Mouse (Mus musculus) liver, adult 2 months (tissue): ENCODE results near the gene Drd4. TPM values are rescaled to one million over a fixed set of nuclear protein-coding genes. Genes with fewer than 3 reads are reported as not detected.

Source experiments
- DNase-seq: peaks from one replicate; pipeline ENCODE4 v3.0.0-alpha.2; 2011; ENCODE audit warnings: low read depth, low spot score; ENCODE audit errors: extremely low read depth
- H3K27ac ChIP-seq: fragments of 200-500 bp; replicated peaks from 2 replicates; pipeline ENCODE4 v1.5.1; 2012; ENCODE audit warnings: low read depth, mild to moderate bottlenecking, control low read depth, inconsistent platforms, low read length; ENCODE audit not compliant: insufficient read depth
- H3K27me3 ChIP-seq: fragments of 200-500 bp; 2 replicates; pipeline ENCODE4 v1.6.1; 2012; ENCODE audit warnings: mild to moderate bottlenecking, moderate library complexity, low read length, inconsistent platforms; ENCODE audit not compliant: control insufficient read depth, insufficient read depth
- H3K36me3 ChIP-seq: fragments of 200-500 bp; 2 replicates; pipeline ENCODE4 v1.6.1; 2012; ENCODE audit warnings: low read length, inconsistent platforms; ENCODE audit not compliant: control insufficient read depth, insufficient read depth
- H3K4me1 ChIP-seq: fragments of 200-500 bp; 2 replicates; pipeline ENCODE4 v1.6.1; 2011; ENCODE audit warnings: low read length; ENCODE audit not compliant: control insufficient read depth, insufficient read depth
- H3K4me3 ChIP-seq: fragments of 200-500 bp; 2 replicates; pipeline ENCODE4 v1.5.1; 2011; ENCODE audit warnings: low read depth, mild to moderate bottlenecking, control low read depth, low read length, moderate library complexity; ENCODE audit not compliant: insufficient read depth
- H3K79me2 ChIP-seq: fragments of 200-500 bp; 2 replicates; pipeline ENCODE4 v1.6.1; 2012; ENCODE audit warnings: inconsistent platforms, mild to moderate bottlenecking, low read length, moderate library complexity; ENCODE audit not compliant: control insufficient read depth, insufficient read depth
- H3K9ac ChIP-seq: fragments of 200-500 bp; 2 replicates; pipeline ENCODE4 v1.6.1; 2012; ENCODE audit warnings: low read depth, mild to moderate bottlenecking, control low read depth, inconsistent platforms, low read length
- CTCF ChIP-seq: fragments of 200-500 bp; IDR thresholded peaks from 2 replicates; pipeline ENCODE4 v1.5.1; 2011; ENCODE audit warnings: low read depth, low read length, control low read depth
- POLR2A ChIP-seq: fragments of 200-500 bp; IDR thresholded peaks from 2 replicates; pipeline ENCODE4 v1.6.1; 2011; ENCODE audit warnings: low read length, control low read depth; ENCODE audit not compliant: insufficient read depth; ENCODE audit errors: extremely low read depth
- WGBS: fragments of 180-500 bp; shearing (Covaris S2); methylation state at CpG from one replicate; pipeline ENCODE4 v1.1.7; 2018; 5-methylcytosine and 5-hydroxymethylcytosine counted together
- polyA plus RNA-seq: library from polyadenylated mRNA; depleted of rRNA; stranded (reverse); fragments of >200 nt; gene quantifications from 2 replicates; pipeline ENCODE4 v1.2.3, GENCODE M21; 2012
- total RNA-seq: library from RNA; depleted of rRNA; stranded (reverse); fragments of >200 nt; gene quantifications from 2 replicates; pipeline ENCODE4 v1.2.3, GENCODE M21; 2014

Gene Drd4
- total and polyA plus RNA-seq, 2 experiments = not detected

DNA sequence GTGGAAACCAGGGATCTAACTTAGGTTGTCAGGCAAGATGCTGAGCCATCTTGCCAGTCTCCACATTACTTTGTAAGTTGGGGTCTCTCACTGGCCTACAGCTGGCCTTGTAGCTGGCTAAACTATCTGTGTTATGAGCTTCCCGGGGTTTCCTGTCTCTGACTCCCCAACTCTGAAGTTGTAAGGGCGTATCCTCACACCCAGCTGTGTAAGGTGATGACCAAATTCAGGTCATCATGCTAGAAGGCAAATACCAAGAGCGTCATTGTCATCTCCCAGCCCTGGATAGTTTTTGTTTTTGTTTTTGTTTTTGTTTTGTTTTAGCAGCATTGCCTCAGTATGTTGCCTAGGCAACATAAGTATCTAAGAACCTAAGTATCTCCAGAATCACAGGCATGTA is 21.2 kb upstream of the Drd4 start:
- 88% methylated on average over 3 of the region's 3 CpGs for WGBS
- Histone ChIP-seq H3K27me3 (no peaks in the 10 kb centered on the region), H3K4me3 (no peak overlapping the region)

DNA sequence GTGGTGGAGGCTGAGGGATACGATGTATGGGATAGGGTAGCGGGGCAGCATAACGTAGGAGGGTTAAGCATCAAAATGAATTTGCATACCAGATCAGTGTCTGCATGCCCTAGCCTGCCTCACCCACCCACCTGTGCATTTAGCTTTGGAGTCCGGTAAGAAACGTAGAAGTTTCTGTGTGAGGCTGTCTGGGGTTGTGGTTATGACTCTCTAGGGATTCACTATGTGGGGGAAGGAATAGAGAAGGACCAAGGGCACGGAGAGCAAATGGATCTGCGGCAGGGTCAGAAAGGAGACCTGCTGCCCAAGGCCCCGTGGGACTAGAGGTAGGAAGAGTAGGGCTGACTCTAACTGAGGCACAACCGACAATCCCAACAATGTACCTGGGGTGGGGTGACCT is 16.4 kb upstream of the Drd4 start:
- Histone ChIP-seq H3K36me3 (no peaks in the 10 kb centered on the region), H3K27ac (no peak overlapping the region), H3K4me1 (peaks cover 5% of the 10 kb centered on the region; the same call in 1 of the 2 replicates), H3K4me3 (no peak overlapping the region), H3K27me3 (peaks cover 5% of the 10 kb centered on the region; the same call in 1 of the 2 replicates), H3K9ac (no peak overlapping the region), H3K79me2 (no peaks in the 10 kb centered on the region; the same call in 1 of the 2 replicates)
- TF ChIP-seq CTCF = no peak
- no peak for TF ChIP-seq POLR2A
- DNase-seq = no peak
- 96% methylated on average over 9 of the region's 9 CpGs for WGBS

More for the DNA sequence above, 21.2 kb upstream of the Drd4 start:
- no peaks in the 10 kb centered on the region for H3K79me2 ChIP-seq
- H3K27ac ChIP-seq = no peak overlapping the region
- H3K9ac ChIP-seq = no peak overlapping the region
- H3K36me3 ChIP-seq = no peaks in the 10 kb centered on the region
- H3K4me1 ChIP-seq = peaks cover 4% of the 10 kb centered on the region
- no peak for DNase-seq
- TF ChIP-seq POLR2A (no peak), CTCF (no peak)

DNA sequence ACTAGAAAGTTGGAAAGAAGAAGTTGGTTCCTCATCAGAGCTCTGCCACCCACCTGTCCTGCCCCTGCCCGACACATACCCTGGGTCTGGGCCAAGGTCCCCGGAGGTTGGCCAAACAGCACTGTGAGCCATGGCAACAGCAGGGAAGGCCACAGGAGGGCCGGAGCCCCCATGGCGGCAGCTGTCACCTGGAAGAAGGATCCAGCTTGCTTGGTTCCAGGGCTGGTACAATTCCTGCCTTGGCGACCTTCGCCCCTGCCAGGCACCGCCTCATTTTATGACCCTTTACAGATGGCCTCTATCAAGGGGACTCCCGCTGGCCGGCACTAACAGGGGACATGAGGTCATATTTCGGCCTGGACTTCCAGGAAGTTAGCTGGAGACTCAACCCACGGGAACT is 15.3 kb upstream of the Drd4 start, which contains the start of gene Cdhr5:
Cdhr5 (minus strand) TSS at position 241 of the 400 bp plus-strand sequence.
- peak within 1 kb of the TSS; percentile 91 for H3K4me3 ChIP-seq
- WGBS = 25% methylated on average over 11 of the region's 11 CpGs
- TF ChIP-seq CTCF (no peak), POLR2A (no peak)

DNA sequence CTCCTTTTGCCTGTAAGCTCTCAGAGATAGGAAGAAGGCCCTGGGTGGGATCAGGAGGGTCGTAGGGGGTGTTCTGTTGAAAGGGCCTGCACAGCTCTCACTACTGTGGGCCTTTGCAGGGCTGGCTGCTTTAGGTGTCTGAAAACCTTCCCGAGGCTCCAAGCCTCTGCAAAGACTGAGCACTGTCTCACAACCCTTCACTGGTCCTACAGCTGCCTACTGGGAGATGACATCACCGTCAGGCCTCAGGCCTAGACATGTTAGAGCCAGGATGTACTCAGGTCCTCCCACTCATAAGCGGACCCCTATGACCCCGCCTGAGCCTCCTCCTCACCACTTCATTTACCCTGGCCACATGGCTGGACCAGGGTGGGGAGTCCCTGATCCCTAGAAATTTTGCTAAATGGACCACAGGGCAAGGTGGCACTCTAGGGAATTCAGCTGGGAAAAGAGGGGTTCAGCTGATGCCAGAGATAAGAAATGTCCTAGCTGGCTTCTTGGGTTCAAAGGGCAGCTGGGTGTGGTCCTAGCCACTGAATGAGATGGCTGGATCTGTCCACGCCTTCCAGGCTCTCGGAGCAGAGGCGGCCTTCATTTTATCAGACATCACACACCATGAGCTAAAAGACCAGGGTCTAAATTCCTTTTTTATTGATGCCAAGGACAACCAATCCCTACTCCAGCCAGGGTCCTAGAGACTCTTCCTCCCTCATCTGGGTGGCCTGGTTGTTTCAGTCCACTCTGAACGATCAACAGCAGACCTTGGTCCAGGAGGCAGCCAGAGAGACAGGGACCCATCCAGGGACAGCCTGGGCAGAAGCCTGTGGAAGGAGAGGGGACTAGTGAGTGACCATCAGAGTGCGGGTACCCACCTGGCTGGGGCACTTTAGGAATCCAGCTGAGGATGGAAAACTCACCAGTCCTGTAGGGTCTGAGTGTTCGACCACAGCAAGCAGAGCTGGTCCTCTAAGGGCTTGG is 13.8 kb upstream of the Drd4 start:
- no peak for DNase-seq
- Histone ChIP-seq H3K9ac (no peak overlapping the region), H3K27me3 (peaks cover 5% of the 10 kb centered on the region; the same call in 1 of the 2 replicates), H3K4me1 (peaks cover 5% of the 10 kb centered on the region; the same call in 1 of the 2 replicates), H3K79me2 (no peaks in the 10 kb centered on the region; the same call in 1 of the 2 replicates), H3K4me3 (no peak overlapping the region), H3K36me3 (no peaks in the 10 kb centered on the region), H3K27ac (no peak overlapping the region)
- TF ChIP-seq CTCF (no peak), POLR2A (no peak)
- WGBS = 90% methylated on average over 11 of the region's 11 CpGs

More for the DNA sequence above, 15.3 kb upstream of the Drd4 start, which contains the start of gene Cdhr5:
- no peaks in the 10 kb centered on the region; the same call in 1 of the 2 replicates for H3K79me2 ChIP-seq
- H3K4me1 ChIP-seq = peaks cover 5% of the 10 kb centered on the region; the same call in 1 of the 2 replicates
- peak within 1 kb of the TSS; percentile 86 for H3K9ac ChIP-seq
- no peaks in the 10 kb centered on the region for H3K36me3 ChIP-seq
- peaks cover 5% of the 10 kb centered on the region; the same call in 1 of the 2 replicates for H3K27me3 ChIP-seq
- DNase-seq = peak; percentile 68
- peak within 1 kb of the TSS; percentile 80 for H3K27ac ChIP-seq

DNA sequence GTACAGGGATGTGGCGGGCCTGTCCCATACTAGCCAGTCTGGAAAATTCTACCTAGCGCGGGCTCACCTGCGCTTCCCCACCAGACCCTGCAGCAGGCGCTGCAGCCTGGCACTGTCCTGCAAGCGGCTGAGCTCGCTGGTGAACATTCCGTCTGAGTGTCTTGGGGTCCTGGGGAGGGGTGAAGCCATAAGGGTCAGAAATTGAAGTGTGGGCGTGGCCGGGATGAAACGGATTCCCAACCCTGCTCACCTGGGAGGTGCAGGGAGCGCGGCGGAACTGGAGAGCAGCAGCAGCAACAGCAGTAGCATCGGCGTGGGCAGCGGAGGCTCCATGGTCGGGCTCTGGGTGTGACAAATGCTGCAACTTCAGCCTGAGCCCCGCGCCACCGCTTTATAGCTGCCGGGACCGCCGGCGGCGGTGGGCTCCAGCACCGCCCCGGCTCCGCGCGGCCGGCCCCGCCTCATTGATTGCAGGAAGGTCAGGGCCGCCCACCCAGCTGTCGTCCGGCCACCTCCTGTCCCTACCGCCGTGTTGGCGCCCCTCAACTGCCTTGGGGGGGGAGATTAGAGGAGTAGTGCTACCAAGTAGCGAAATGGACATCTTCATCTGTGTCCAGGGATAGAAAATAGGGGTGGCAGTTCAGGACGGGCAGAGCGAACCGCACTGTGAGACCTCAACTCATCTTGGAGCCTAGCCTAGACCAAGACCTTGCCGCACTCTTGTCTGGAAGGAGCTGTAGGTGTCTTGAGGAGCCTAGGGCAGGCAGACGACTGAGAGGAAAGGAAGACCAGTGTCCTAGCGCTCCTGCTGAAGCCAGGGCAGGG is 12.8 kb upstream of the Drd4 start, which contains the start of gene Sct:
Sct (minus strand) TSS at position 368 of the 825 bp plus-strand sequence.
- WGBS = 16% methylated on average over 46 of the region's 46 CpGs
- H3K4me1 ChIP-seq = peaks cover 5% of the 10 kb centered on the region; the same call in 1 of the 2 replicates
- no peak for DNase-seq
- H3K79me2 ChIP-seq = no peaks in the 10 kb centered on the region; the same call in 1 of the 2 replicates
- peak within 1 kb of the TSS; percentile 20; the same call in 1 of the 2 replicates for H3K4me3 ChIP-seq
- peaks cover 5% of the 10 kb centered on the region; the same call in 1 of the 2 replicates for H3K27me3 ChIP-seq
- peak; percentile 58 for TF ChIP-seq CTCF
- no peak for TF ChIP-seq POLR2A
- H3K36me3 ChIP-seq = no peaks in the 10 kb centered on the region
- no peak within 1 kb of the TSS for H3K9ac ChIP-seq
- H3K27ac ChIP-seq = no peak within 1 kb of the TSS
